Mouse (Mus musculus) skeletal muscle tissue, postnatal 0 days (tissue): ENCODE measurements around the gene Rbfox2. TPM values are rescaled to one million over a fixed set of nuclear protein-coding genes. Genes with fewer than 3 reads are reported as not detected.

Experiments
- polyA plus RNA-seq: library from polyadenylated mRNA; unstranded; fragments of >200 nt; fragmentation: Nextera tagmentation; extraction: Ambion mirVana; gene quantifications from 2 replicates; pipeline ENCODE4 v1.2.1, GENCODE M21; 2015

The Rbfox2 gene
- 70.8 and 82.2 TPM in 2 replicates for polyA plus RNA-seq

GRCm38 (mm10) chr15:77306547-77307261, at the start of gene Rbfox2:
Gene Rbfox2 (minus strand): TSS chr15:77307004.

GRCm38 (mm10) chr15:77050570-77050969, 256.2 kb downstream of the Rbfox2 start, which contains the start of gene Mb:
Gene Mb (minus strand): TSS chr15:77050670.

GRCm38 (mm10) chr15:77044597-77045320, 262.0 kb downstream of the Rbfox2 start, which contains the start of gene Apol6:
Gene Apol6 (plus strand): TSS chr15:77044729.

Other genes with a start within 250 kb of the Rbfox2 start
- not detected in 2 replicates for gene Apol7a, start 92.1 kb upstream of the Rbfox2 start, polyA plus RNA-seq
- gene Apol9a, start 104.1 kb upstream of the Rbfox2 start, polyA plus RNA-seq: 0.22 TPM in 1 of 2 replicates, not detected in the other
- not detected in 2 replicates for gene Apol7b, start 140.5 kb upstream of the Rbfox2 start, polyA plus RNA-seq
- gene Apol10a, start 170.0 kb upstream of the Rbfox2 start, polyA plus RNA-seq: not detected in 2 replicates
- gene Apol11a, start 201.3 kb upstream of the Rbfox2 start, polyA plus RNA-seq: not detected in 2 replicates
- gene Apol7c, start 226.3 kb upstream of the Rbfox2 start, polyA plus RNA-seq: 0.06 and 0.15 TPM in 2 replicates